Mouse (Mus musculus) megakaryocyte, embryonic 14.5 days (primary cell): ENCODE data around the gene Wiz.

ENCODE experiments used
- FLI1 ChIP-seq: IDR thresholded peaks from 2 replicates; pipeline ENCODE4 v1.6.1; 2012; ENCODE audit warnings: low read length, inconsistent platforms, mixed read lengths
- GATA1 ChIP-seq: IDR thresholded peaks from 3 replicates; pipeline ENCODE4 v1.6.1; 2012; ENCODE audit warnings: mixed read lengths, low read length, inconsistent platforms, borderline replicate concordance

GRCm38 (mm10) chr17:32402011-32402778, 13.0 kb upstream of the Wiz start:
- TF ChIP-seq GATA1 = no peak
- TF ChIP-seq FLI1 = no peak
